ENCODE assay signal across 22 mouse cellular contexts in genomic region chr8:72672802-72673201, GRCm38 (mm10). TPM values are rescaled to one million over a fixed set of nuclear protein-coding genes. Genes with fewer than 3 reads are reported as not detected.
DNase-seq lines count a peak whose midpoint lies in the region; ATAC-seq and TF ChIP-seq lines count a peak whose summit lies in the region.
"Had no signal": no experiment of that assay in that cellular context is flagged by ENCODE, and none has a peak within 500 bp of the region (broad histone marks: within the 10 kb centered on the region; RNA-seq: fewer than 3 reads in every experiment).

No protein-coding gene starts in this region.

- H3K9ac ChIP-seq in kidney, postnatal 0 days (ENCODE audit: low read depth, low read length): no peak overlapping the region
- H3K9ac ChIP-seq: heart, embryonic 13.5 days; limb, embryonic 12.5 days; liver, embryonic 15.5 days; neural tube, embryonic 15.5 days had no signal

- no peaks in the 10 kb centered on the region for H3K9me3 ChIP-seq in kidney, postnatal 0 days (replicated peaks; ENCODE audit: low read length)
- H3K9me3 ChIP-seq: forebrain, embryonic 10.5 days; heart, embryonic 13.5 days; limb, embryonic 12.5 days; liver, embryonic 15.5 days; megakaryocyte, embryonic 14.5 days; neural tube, embryonic 15.5 days had no signal

- H3K4me1 ChIP-seq in kidney, postnatal 0 days (replicated peaks; ENCODE audit: insufficient read depth, low read length): no peaks in the 10 kb centered on the region
- H3K4me1 ChIP-seq: forebrain, embryonic 10.5 days; heart, embryonic 13.5 days; limb, embryonic 12.5 days; liver, embryonic 15.5 days; neural tube, embryonic 15.5 days had no signal

- no peak overlapping the region for H3K4me2 ChIP-seq in kidney, postnatal 0 days (ENCODE audit: low read length)
- H3K4me2 ChIP-seq: heart, embryonic 13.5 days; limb, embryonic 12.5 days; liver, embryonic 15.5 days; neural tube, embryonic 15.5 days had no signal

- no peak for DNase-seq in kidney, postnatal 0 days (ENCODE audit: low spot score)
- no peak for DNase-seq in kidney, adult 8-10 months
- DNase-seq in thymus, postnatal 4 days: peak; percentile 53
- no peak for DNase-seq in thymus, postnatal 25 days
- peak; percentile 36 for DNase-seq in brain, adult 2 months (ENCODE audit: low read depth, low spot score)
- no peak for DNase-seq in right cerebral cortex, postnatal 25 days
- DNase-seq: cerebellum, postnatal 10 days; gastrocnemius, postnatal 10 days; heart, adult 11 months; heart, postnatal 36 days; kidney, adult 9 months; kidney, postnatal 36 days; lung, postnatal 10 days; midbrain, embryonic 14.5 days; spleen, adult 18-20 months had no signal

- H3K27me3 ChIP-seq in kidney, postnatal 0 days (ENCODE audit: insufficient read depth, low read length): no peaks in the 10 kb centered on the region
- H3K27me3 ChIP-seq: heart, embryonic 13.5 days; limb, embryonic 12.5 days; liver, embryonic 15.5 days; neural tube, embryonic 15.5 days had no signal

- no peaks in the 10 kb centered on the region for H3K36me3 ChIP-seq in kidney, postnatal 0 days (ENCODE audit: insufficient read depth, low read length)
- H3K36me3 ChIP-seq: forebrain, embryonic 10.5 days; heart, embryonic 13.5 days; limb, embryonic 12.5 days; liver, embryonic 15.5 days had no signal

- peak; percentile 23; the same call in 1 of the 2 replicates for TF ChIP-seq CTCF in kidney, postnatal 0 days (IDR thresholded peaks at IDR 0.05; ENCODE audit: low read depth)

- WGBS in kidney, postnatal 0 days: 89% methylated on average over 1 of the region's 1 CpGs

- no peak overlapping the region for H3K4me3 ChIP-seq in kidney, postnatal 0 days (replicated peaks; ENCODE audit: low read depth, low read length)
- H3K4me3 ChIP-seq: forebrain, embryonic 10.5 days; heart, embryonic 13.5 days; limb, embryonic 12.5 days; liver, embryonic 15.5 days; megakaryocyte, embryonic 14.5 days; neural tube, embryonic 15.5 days had no signal

- no peak for ATAC-seq in kidney, postnatal 0 days (replicated peaks; ENCODE audit: low FRiP score, low read depth)
- no peak for ATAC-seq in activated CD4-positive, CD25-positive, alpha-beta regulatory T cell, adult 4 months

- H3K27ac ChIP-seq in kidney, postnatal 0 days: no peak overlapping the region
- H3K27ac ChIP-seq: forebrain, embryonic 10.5 days; heart, embryonic 13.5 days; limb, embryonic 12.5 days; liver, embryonic 15.5 days; neural tube, embryonic 15.5 days had no signal

RNA-seq across cellular contexts. Expression of gene Nwd1, which starts 26.3 kb away (rescaled TPM):
- not detected in 2 replicates for polyA plus RNA-seq in kidney, postnatal 0 days (2015; fragmentation: Nextera tagmentation; extraction: Ambion mirVana)
- polyA plus RNA-seq in activated CD4-positive, CD25-positive, alpha-beta regulatory T cell, adult 4 months (2017; shearing (Covaris generic)): not detected
- polyA plus RNA-seq: limb, embryonic 12.5 days; liver, embryonic 15.5 days had no signal

RNA-seq across cellular contexts. Expression of gene Sin3b, which starts 50.3 kb away (rescaled TPM):
- 237 and 239 TPM in 2 replicates for polyA plus RNA-seq in kidney, postnatal 0 days (2015; fragmentation: Nextera tagmentation; extraction: Ambion mirVana)
- polyA plus RNA-seq in activated CD4-positive, CD25-positive, alpha-beta regulatory T cell, adult 4 months (2017; shearing (Covaris generic)): 100 to 1,000 TPM; 115 to 120 TPM

Comparison
In these comparisons a context has a peak if more than half of its experiments do, and no peak if none do; other contexts are left out.
1. DNase-seq: peak in thymus, postnatal 4 days (single experiment) and brain, adult 2 months (single experiment); none in kidney, postnatal 0 days (single experiment), kidney, adult 8-10 months (0 of 2), thymus, postnatal 25 days (single experiment) and right cerebral cortex, postnatal 25 days (single experiment).